Mouse (Mus musculus): ENCODE measurements around the gene Tfcp2l1. TPM values are rescaled to one million over a fixed set of nuclear protein-coding genes. Genes with fewer than 3 reads are reported as not detected.
"Not testable (repeated sequence)": the region's sequence is repeated elsewhere in the genome, so short reads cannot be mapped to it uniquely, and the experiment has no call there.

Gene Tfcp2l1
- polyA plus RNA-seq, 1 experiment from 2014 or later, result 1.4 TPM

DNA sequence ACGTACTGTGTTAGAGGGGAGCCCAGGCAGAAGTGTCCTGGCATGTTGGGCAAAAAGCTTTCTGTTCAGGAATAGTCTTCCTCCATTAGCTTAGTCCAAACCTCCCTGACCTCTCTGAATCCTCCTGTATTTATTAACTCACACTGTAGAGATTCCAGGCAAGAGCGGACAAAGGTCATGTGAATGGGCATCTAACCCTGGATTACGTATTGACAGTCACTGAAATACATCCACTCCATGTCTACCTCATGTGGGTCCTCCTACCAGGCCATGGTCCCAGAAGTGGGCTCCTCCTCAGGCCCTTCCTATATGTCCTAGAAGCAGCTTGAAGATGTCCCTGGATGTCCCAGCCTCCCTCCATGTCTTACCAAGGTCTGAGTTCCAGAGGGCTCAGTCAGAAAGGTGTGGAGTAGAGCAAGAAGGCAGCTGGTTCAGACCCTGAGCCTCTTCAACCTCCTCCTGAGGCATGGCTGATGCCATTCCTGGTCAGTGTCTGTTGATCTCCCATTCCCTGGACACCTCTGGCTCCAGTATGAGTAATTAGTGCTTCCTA is 14.0 kb upstream of the Tfcp2l1 start:
- Histone ChIP-seq H3K9me3 (replicated peaks; ENCODE audit: control insufficient read depth, low read length) (no peaks in the 10 kb centered on the region), H3K4me3 (ENCODE audit: low read depth, low read length) (no peak overlapping the region), H3K27me3 (ENCODE audit: control insufficient read depth, insufficient read depth, low read length) (no peaks in the 10 kb centered on the region), H3K4me2 (no peak overlapping the region), H3K4me1 (ENCODE audit: control insufficient read depth, insufficient read depth, low read length) (no peaks in the 10 kb centered on the region), H3K27ac (ENCODE audit: low read depth, low read length) (no peak overlapping the region), H3K36me3 (ENCODE audit: control insufficient read depth, insufficient read depth, low read length) (peaks cover 4% of the 10 kb centered on the region; the same call in 1 of the 2 replicates), H3K9ac (ENCODE audit: low read depth, low read length) (no peak overlapping the region)
- 92% methylated on average over 3 of the region's 3 CpGs for WGBS (ENCODE audit: insufficient replicate concordance)
- ATAC-seq (replicated peaks; ENCODE audit: insufficient number of reproducible peaks, low FRiP score, low TSS enrichment), result no peak

DNA sequence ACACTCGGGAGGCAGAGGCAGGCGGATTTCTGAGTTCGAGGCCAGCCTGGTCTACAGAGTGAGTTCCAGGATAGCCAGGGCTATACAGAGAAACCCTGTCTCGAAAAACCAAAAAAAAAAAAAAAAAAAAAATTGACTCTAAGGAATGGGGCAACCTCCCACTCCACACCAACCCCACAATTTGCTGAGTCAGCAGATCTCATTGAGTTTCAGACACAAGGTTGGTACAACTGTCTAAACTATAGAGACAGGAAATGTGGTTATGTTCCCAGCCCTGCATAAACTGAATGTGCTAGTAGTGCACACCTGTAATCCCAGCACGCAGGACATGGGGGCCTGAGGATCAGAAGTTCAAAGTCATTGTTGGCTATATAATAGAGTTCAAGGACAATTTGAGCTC is 6.7 kb upstream of the Tfcp2l1 start:
- not testable (repeated sequence) for H3K4me3 ChIP-seq (ENCODE audit: low read depth, low read length); H3K9ac ChIP-seq (ENCODE audit: low read depth, low read length); ATAC-seq (replicated peaks; ENCODE audit: insufficient number of reproducible peaks, low FRiP score, low TSS enrichment); H3K4me2 ChIP-seq; H3K4me1 ChIP-seq (ENCODE audit: control insufficient read depth, insufficient read depth, low read length); H3K36me3 ChIP-seq (ENCODE audit: control insufficient read depth, insufficient read depth, low read length); H3K27me3 ChIP-seq (ENCODE audit: control insufficient read depth, insufficient read depth, low read length); H3K9me3 ChIP-seq (replicated peaks; ENCODE audit: control insufficient read depth, low read length); H3K27ac ChIP-seq (ENCODE audit: low read depth, low read length)
- WGBS (ENCODE audit: insufficient replicate concordance), result 86% methylated on average over 5 of the region's 5 CpGs

DNA sequence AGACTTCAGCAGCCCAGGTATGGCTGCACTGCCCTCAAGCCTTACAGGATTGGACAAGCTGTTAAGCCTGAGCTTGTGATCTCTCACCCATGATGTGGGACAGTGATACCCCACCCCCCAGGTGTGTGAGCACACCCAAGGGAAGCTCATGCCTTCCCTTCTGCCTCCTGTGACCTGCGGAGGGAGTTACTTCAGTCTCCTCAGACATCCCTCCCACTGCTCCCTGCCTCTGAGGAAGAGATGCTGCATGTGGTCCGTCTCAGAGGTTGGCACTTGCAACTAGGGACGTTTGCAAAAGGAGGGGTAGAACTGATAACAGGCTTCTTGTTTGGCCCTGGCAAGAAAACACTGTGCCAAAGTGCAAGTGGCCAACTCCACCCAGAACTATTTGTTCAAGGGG is 4.9 kb upstream of the Tfcp2l1 start:
- no peaks in the 10 kb centered on the region for H3K9me3 ChIP-seq (replicated peaks; ENCODE audit: control insufficient read depth, low read length)
- no peak overlapping the region for H3K4me3 ChIP-seq (ENCODE audit: low read depth, low read length)
- H3K4me1 ChIP-seq (ENCODE audit: control insufficient read depth, insufficient read depth, low read length), result peaks cover 6% of the 10 kb centered on the region; the same call in 1 of the 2 replicates
- no peak for ATAC-seq (replicated peaks; ENCODE audit: insufficient number of reproducible peaks, low FRiP score, low TSS enrichment)
- H3K4me2 ChIP-seq, result no peak overlapping the region
- H3K27me3 ChIP-seq (ENCODE audit: control insufficient read depth, insufficient read depth, low read length), result peaks cover 15% of the 10 kb centered on the region
- 42% methylated on average over 3 of the region's 3 CpGs for WGBS (ENCODE audit: insufficient replicate concordance)
- H3K27ac ChIP-seq (ENCODE audit: low read depth, low read length), result no peak overlapping the region
- no peak overlapping the region for H3K9ac ChIP-seq (ENCODE audit: low read depth, low read length)
- H3K36me3 ChIP-seq (ENCODE audit: control insufficient read depth, insufficient read depth, low read length), result no peaks in the 10 kb centered on the region

DNA sequence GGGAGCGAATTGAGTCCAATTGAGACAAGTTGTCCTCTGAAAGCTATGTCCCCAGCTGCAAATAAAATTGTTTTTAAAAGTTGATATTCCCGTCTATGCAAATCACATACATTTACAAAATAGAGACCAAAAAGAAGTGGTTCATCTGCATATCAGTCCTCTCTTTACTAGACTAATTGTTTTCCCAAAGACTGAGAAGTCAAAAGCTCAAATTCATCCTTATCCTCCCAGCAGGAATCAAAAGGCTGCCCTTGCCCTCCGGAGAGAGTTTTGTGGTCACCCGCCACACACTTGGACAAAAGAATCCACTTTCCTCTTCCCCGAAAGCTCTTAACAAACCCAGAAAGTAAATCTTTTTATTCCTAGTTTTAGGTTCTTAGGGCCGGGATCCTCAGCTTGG is 2.3 kb upstream of the Tfcp2l1 start:
- no peaks in the 10 kb centered on the region for H3K9me3 ChIP-seq (replicated peaks; ENCODE audit: control insufficient read depth, low read length)
- no peaks in the 10 kb centered on the region for H3K36me3 ChIP-seq (ENCODE audit: control insufficient read depth, insufficient read depth, low read length)
- H3K4me1 ChIP-seq (ENCODE audit: control insufficient read depth, insufficient read depth, low read length), result peaks cover 6% of the 10 kb centered on the region; the same call in 1 of the 2 replicates
- WGBS (ENCODE audit: insufficient replicate concordance), result 37% methylated on average over 6 of the region's 6 CpGs
- H3K4me2 ChIP-seq, result no peak overlapping the region
- H3K27ac ChIP-seq (ENCODE audit: low read depth, low read length), result no peak overlapping the region
- no peak overlapping the region for H3K9ac ChIP-seq (ENCODE audit: low read depth, low read length)
- H3K27me3 ChIP-seq (ENCODE audit: control insufficient read depth, insufficient read depth, low read length), result peaks cover 15% of the 10 kb centered on the region
- H3K4me3 ChIP-seq (ENCODE audit: low read depth, low read length), result no peak overlapping the region
- ATAC-seq (replicated peaks; ENCODE audit: insufficient number of reproducible peaks, low FRiP score, low TSS enrichment), result no peak

DNA sequence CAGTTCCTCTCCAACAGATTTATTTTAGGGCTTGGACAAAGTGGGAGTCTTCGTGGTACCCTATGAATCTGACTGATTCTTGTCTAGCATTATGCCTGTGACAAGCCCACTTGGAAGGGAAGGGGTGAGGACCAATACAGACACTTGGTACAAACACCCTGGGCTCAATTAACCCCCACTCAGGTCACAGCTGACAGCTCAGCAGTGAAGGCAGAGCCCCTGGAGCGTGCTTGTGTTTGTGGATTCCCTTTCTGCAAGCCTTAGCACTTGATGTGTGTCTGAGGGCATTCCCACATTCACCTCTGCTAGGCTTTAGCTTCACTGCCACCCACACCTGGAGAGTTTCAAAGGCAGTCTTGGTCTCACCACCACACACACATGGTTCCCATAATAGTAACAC is 1.8 kb upstream of the Tfcp2l1 start:
- no peak for ATAC-seq (replicated peaks; ENCODE audit: insufficient number of reproducible peaks, low FRiP score, low TSS enrichment)
- no peak overlapping the region for H3K4me3 ChIP-seq (ENCODE audit: low read depth, low read length)
- H3K27ac ChIP-seq (ENCODE audit: low read depth, low read length), result no peak overlapping the region
- no peak overlapping the region for H3K9ac ChIP-seq (ENCODE audit: low read depth, low read length)
- H3K4me1 ChIP-seq (ENCODE audit: control insufficient read depth, insufficient read depth, low read length), result peaks cover 6% of the 10 kb centered on the region; the same call in 1 of the 2 replicates
- 46% methylated on average over 2 of the region's 2 CpGs for WGBS (ENCODE audit: insufficient replicate concordance)
- no peaks in the 10 kb centered on the region for H3K36me3 ChIP-seq (ENCODE audit: control insufficient read depth, insufficient read depth, low read length)
- no peak overlapping the region for H3K4me2 ChIP-seq
- H3K27me3 ChIP-seq (ENCODE audit: control insufficient read depth, insufficient read depth, low read length), result peaks cover 18% of the 10 kb centered on the region
- no peaks in the 10 kb centered on the region for H3K9me3 ChIP-seq (replicated peaks; ENCODE audit: control insufficient read depth, low read length)

DNA sequence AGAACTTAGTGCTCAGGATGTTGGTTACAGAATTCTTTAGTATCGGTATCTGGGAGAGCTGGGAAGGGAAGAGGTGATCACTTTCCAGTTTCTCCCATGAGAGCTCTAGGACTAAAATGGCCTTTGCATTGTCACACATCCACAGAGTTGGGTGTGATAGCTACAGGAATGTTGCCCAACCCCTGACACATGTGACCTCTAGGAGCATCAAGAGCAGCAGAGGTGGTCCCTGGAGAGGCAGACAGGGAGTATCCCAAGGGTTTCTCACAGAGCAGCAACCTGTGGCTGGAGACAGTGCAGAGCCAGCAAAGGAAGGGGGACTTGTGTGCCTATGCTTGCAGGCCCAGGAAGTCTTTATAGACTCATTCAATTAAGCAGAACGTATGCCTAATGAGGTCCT is 1.3 kb upstream of the Tfcp2l1 start:
- Histone ChIP-seq H3K27me3 (ENCODE audit: control insufficient read depth, insufficient read depth, low read length) (peaks cover 18% of the 10 kb centered on the region), H3K27ac (ENCODE audit: low read depth, low read length) (no peak overlapping the region), H3K9me3 (replicated peaks; ENCODE audit: control insufficient read depth, low read length) (no peaks in the 10 kb centered on the region), H3K4me1 (ENCODE audit: control insufficient read depth, insufficient read depth, low read length) (peaks cover 6% of the 10 kb centered on the region; the same call in 1 of the 2 replicates), H3K36me3 (ENCODE audit: control insufficient read depth, insufficient read depth, low read length) (no peaks in the 10 kb centered on the region), H3K9ac (ENCODE audit: low read depth, low read length) (no peak overlapping the region), H3K4me2 (no peak overlapping the region), H3K4me3 (ENCODE audit: low read depth, low read length) (no peak overlapping the region)
- no peak for ATAC-seq (replicated peaks; ENCODE audit: insufficient number of reproducible peaks, low FRiP score, low TSS enrichment)
- 68% methylated on average over 2 of the region's 2 CpGs for WGBS (ENCODE audit: insufficient replicate concordance)

DNA sequence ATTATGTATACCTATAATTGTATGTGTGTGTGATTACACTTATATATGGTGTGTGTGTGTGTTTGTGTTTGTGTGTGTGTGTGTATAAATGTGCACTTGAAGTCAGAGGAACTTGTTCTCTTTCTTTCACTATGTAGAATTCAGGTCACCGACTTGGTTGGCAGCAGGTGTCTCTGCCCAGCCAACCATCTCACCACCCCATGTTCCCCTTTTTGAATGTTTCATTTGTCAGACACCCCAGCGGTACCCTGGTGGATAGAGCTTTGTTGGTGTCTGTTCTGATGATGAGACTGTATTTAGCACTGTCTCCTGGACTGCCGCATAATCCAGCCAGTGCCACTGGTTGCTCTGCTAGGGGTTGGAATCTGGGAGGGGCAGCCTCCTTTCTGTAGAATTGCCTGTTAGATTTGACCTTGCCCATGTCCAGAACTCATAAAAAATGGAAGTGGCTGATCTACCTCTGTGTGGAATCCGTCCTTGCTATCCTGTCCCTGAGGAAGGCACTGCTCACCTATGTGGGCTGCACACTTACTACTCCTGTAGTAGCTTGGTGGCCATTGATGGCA is 5.8 kb downstream of the Tfcp2l1 start:
- H3K27me3 ChIP-seq (ENCODE audit: control insufficient read depth, insufficient read depth, low read length), result peaks cover 2% of the 10 kb centered on the region; the same call in 1 of the 2 replicates
- no peak overlapping the region for H3K4me2 ChIP-seq
- no peak for ATAC-seq (replicated peaks; ENCODE audit: insufficient number of reproducible peaks, low FRiP score, low TSS enrichment)
- 73% methylated on average over 4 of the region's 4 CpGs for WGBS (ENCODE audit: insufficient replicate concordance)
- H3K36me3 ChIP-seq (ENCODE audit: control insufficient read depth, insufficient read depth, low read length), result no peaks in the 10 kb centered on the region
- no peaks in the 10 kb centered on the region for H3K4me1 ChIP-seq (ENCODE audit: control insufficient read depth, insufficient read depth, low read length)
- no peak overlapping the region for H3K27ac ChIP-seq (ENCODE audit: low read depth, low read length)
- no peak overlapping the region for H3K4me3 ChIP-seq (ENCODE audit: low read depth, low read length)
- H3K9ac ChIP-seq (ENCODE audit: low read depth, low read length), result no peak overlapping the region
- no peaks in the 10 kb centered on the region for H3K9me3 ChIP-seq (replicated peaks; ENCODE audit: control insufficient read depth, low read length)

DNA sequence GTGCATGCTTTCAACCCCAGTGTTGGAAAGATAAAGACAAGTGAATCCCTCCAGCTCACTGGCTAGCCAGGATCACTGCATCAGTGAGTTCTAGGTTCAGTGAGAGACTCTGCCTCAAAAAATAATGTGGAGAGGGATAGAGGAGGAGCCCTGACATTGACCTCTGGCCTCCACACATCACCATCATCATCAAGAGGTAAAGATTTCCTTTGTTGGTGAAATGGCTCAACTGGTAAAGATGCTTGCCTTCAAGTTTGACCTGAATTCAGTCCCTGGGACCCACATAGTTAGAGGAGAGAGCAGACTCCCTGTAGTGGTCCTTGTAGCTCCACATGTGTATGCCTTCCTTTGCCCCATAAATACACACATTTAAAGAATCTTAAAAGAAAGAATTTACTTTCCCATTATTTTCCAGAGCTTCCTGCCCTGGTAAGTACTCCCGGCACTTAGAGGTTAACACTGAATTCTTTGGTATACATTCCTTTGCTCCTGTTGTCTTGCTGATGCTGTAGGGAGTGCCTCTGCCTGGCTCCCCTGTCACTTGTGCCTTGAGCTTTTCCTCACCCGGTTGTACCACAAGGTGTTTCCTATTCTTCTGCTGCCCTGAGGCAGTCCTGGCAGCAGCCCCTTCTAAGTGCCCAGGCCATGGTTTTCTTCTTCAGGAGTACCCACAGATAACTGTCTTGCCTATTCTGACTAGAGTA is 14.7 kb downstream of the Tfcp2l1 start:
- H3K4me2 ChIP-seq, result no peak overlapping the region
- 74% methylated on average over 2 of the region's 2 CpGs for WGBS (ENCODE audit: insufficient replicate concordance)
- H3K9me3 ChIP-seq (replicated peaks; ENCODE audit: control insufficient read depth, low read length), result no peaks in the 10 kb centered on the region
- H3K4me1 ChIP-seq (ENCODE audit: control insufficient read depth, insufficient read depth, low read length), result no peaks in the 10 kb centered on the region
- H3K27ac ChIP-seq (ENCODE audit: low read depth, low read length), result no peak overlapping the region
- H3K36me3 ChIP-seq (ENCODE audit: control insufficient read depth, insufficient read depth, low read length), result no peaks in the 10 kb centered on the region
- ATAC-seq (replicated peaks; ENCODE audit: insufficient number of reproducible peaks, low FRiP score, low TSS enrichment), result no peak
- H3K4me3 ChIP-seq (ENCODE audit: low read depth, low read length), result no peak overlapping the region
- H3K9ac ChIP-seq (ENCODE audit: low read depth, low read length), result no peak overlapping the region
- H3K27me3 ChIP-seq (ENCODE audit: control insufficient read depth, insufficient read depth, low read length), result no peaks in the 10 kb centered on the region

All from heart, embryonic 11.5 days (tissue).